Mouse (Mus musculus) layer of hippocampus, adult 6 months (tissue): ENCODE measurements around the gene Lif. TPM values are rescaled to one million over a fixed set of nuclear protein-coding genes. Genes with fewer than 3 reads are reported as not detected.

Source experiments
- long read RNA-seq, 2 experiments: library from polyadenylated mRNA; unstranded; transcript quantifications; one replicate each; pipeline ENCODE4 v2.0.0; 2019 to 2020
- polyA plus RNA-seq: library from polyadenylated mRNA; unstranded; fragments of <200 nt; fragmentation: Nextera tagmentation; gene quantifications from 2 replicates; pipeline ENCODE4 v1.2.3, GENCODE M21; 2021

The Lif gene
- 0.74 and 1.1 TPM in 2 replicates for polyA plus RNA-seq
- long read RNA-seq, experiment 1 = 0 reads
- long read RNA-seq, experiment 2, partial matches to known transcripts = 0 of 1 reads
- long read RNA-seq, experiment 2, other reads (novel, unspliced or antisense) = 0 of 1 reads

DNA sequence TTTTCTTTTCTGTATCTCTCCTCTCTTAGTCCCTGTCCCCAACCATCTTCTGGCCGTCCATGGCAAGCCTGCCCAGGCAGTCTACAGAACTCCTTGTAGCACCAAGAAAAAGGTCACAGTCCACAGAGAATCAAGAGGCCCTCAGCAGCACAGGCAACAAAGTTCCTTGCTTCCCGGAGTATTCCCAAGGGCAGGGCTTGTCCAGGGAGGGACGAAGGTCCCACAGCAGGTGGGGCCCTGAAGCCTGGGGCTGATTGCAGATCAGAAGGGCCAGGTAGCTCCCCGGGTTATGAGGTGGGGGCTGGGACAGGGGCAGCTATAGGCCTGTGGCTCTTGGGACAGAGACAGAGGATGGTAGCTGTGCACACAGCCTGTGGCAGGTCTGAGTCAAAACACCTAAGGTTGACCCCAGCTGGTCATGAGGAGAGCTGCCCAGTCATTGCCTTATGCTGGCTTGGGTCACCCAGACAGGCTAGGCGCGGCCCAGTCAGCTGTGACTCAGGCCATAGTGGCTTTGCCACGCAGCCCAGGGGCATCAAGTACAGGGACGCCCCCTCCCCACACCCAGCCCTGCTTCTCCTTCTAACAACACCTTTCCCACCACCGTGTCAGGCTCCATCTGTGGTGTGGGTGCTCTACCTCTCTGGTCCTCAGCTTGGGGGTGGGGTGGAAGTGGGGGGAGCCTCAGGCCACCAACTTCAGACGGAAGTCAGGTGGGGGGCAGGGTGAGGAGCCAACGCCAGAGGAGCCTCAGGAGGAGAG, at the start of gene Lif:
TSS of gene Lif (plus strand) at position 712 of the 762 bp plus-strand sequence.

GRCm38 (mm10) chr11:4217914-4218629, 39.3 kb upstream of the Lif start, which contains the start of gene Castor1:
Gene Castor1 (plus strand): TSS chr11:4218225.

DNA sequence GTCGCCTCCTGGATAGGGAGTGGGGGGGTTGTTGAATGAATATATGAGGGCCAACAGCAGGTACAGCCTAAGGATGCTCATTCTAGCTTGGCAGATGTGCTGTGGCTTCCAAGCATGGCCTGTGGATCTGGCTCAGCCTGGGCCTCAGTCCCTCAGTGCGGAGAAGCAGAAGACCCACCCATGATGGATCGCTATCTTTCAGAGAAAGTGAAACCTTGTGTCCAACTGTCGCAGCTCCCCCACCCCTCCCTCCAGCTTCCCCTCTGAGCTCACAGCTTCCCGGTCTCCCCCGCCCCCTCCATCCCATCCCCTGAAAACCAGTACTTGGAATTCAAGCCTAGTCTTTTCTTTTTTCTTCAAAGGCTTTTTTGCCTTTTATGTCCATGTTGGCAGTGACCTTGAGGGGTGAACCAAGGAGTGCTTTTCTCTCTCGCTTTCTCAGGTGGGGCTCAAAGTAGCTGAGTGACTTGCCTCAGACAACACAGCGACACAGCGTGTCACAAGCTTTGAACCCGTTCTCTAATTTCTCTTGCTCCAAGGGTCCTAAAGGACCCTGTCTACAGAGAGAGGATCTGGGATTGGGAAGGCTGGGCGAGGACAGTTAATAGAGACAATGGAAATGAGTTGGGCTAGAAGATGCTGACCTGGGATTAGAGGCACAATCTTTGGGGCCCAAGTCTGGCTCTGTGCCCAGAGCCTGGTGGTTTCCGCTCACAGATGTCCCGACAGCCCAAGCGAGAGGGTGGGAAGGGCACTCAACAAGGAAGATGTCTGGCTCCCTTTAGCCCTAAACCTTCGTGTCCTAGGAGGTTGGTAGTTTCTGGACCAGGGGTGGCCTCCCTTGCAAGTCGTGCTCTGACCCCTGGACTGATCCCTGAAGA, 21.5 kb upstream of the Lif start, which contains the start of gene Osm:
TSS of gene Osm (plus strand) at position 756 of the 881 bp plus-strand sequence.

Other genes starting within 250 kb of the Lif start
- gene Sec14l4, start 226.1 kb upstream of the Lif start, polyA plus RNA-seq = 0.33 and 0.80 TPM in 2 replicates
- gene Sec14l3, start 192.7 kb upstream of the Lif start, polyA plus RNA-seq = 0.67 and 1.7 TPM in 2 replicates
- 189 and 199 TPM in 2 replicates for gene Mtfp1, start 162.1 kb upstream of the Lif start, polyA plus RNA-seq
- 3.8 and 4.0 TPM in 2 replicates for gene Sec14l2, start 134.1 kb upstream of the Lif start, polyA plus RNA-seq
- gene Rnf215, start 122.4 kb upstream of the Lif start, polyA plus RNA-seq = 11.3 and 11.7 TPM in 2 replicates
- 2.9 and 3.6 TPM in 2 replicates for gene Ccdc157, start 97.3 kb upstream of the Lif start, polyA plus RNA-seq
- gene Sf3a1, start 97.2 kb upstream of the Lif start, polyA plus RNA-seq = 28.7 and 37.2 TPM in 2 replicates
- 41.4 and 42.0 TPM in 2 replicates for gene Tbc1d10a, start 70.8 kb upstream of the Lif start, polyA plus RNA-seq
- 8.0 and 10.9 TPM in 2 replicates for gene Castor1, start 39.3 kb upstream of the Lif start, polyA plus RNA-seq
- 0.14 and 0.21 TPM in 2 replicates for gene Osm, start 21.1 kb upstream of the Lif start, polyA plus RNA-seq
- gene Hormad2, start 183.5 kb downstream of the Lif start, polyA plus RNA-seq = 0.11 and 0.14 TPM in 2 replicates